Mouse (Mus musculus) stomach, postnatal 0 days (tissue): ENCODE data around the gene Trdmt1. TPM values are rescaled to one million over a fixed set of nuclear protein-coding genes. Genes with fewer than 3 reads are reported as not detected.

Experiments used
- ATAC-seq: fragments of 200-750 bp; cut with Nextera tagmentation; 2 replicates; pipeline ENCODE4 v1.8.0; 2017; ENCODE audit not compliant: low FRiP score, low TSS enrichment
- DNase-seq: peaks from one replicate; pipeline ENCODE4 v3.0.0-alpha.2; 2016; ENCODE audit warnings: low spot score
- H3K27ac ChIP-seq: fragments of 300-500 bp; sonication (generic); replicated peaks from 2 replicates; pipeline ENCODE4 v1.5.1; 2014; ENCODE audit warnings: mild to moderate bottlenecking, control low read depth
- H3K27me3 ChIP-seq: fragments of 300-500 bp; sonication (generic); 2 replicates; pipeline ENCODE4 v1.6.1; 2014; ENCODE audit warnings: low read length; ENCODE audit not compliant: control insufficient read depth, insufficient read depth
- H3K36me3 ChIP-seq: fragments of 300-500 bp; sonication (generic); 2 replicates; pipeline ENCODE4 v1.6.1; 2014; ENCODE audit warnings: low read length, mixed read lengths; ENCODE audit not compliant: control insufficient read depth, insufficient read depth
- H3K4me1 ChIP-seq: fragments of 300-500 bp; sonication (generic); replicated peaks from 2 replicates; pipeline ENCODE4 v1.6.1; 2014; ENCODE audit warnings: antibody characterized with exemption; ENCODE audit not compliant: control insufficient read depth, insufficient read depth
- H3K4me2 ChIP-seq: fragments of 300-500 bp; sonication (generic); replicated peaks from 2 replicates; pipeline ENCODE4 v1.6.1; 2014; ENCODE audit warnings: low read depth, mild to moderate bottlenecking, control low read depth, moderate library complexity
- H3K4me3 ChIP-seq: fragments of 300-500 bp; sonication (generic); 2 replicates; pipeline ENCODE4 v1.5.1; 2014; ENCODE audit warnings: low read depth, low read length, control low read depth
- H3K9ac ChIP-seq: fragments of 300-500 bp; sonication (generic); 2 replicates; pipeline ENCODE4 v1.6.1; 2014; ENCODE audit warnings: mild to moderate bottlenecking, low read length, control low read depth, mixed read lengths
- H3K9me3 ChIP-seq: fragments of 300-500 bp; sonication (generic); 2 replicates; pipeline ENCODE4 v1.6.1; 2016; ENCODE audit warnings: low read length; ENCODE audit not compliant: control insufficient read depth
- CTCF ChIP-seq: IDR thresholded peaks from 2 replicates; pipeline ENCODE4 v1.5.1; 2016; ENCODE audit warnings: antibody characterized with exemption, low read depth, mild to moderate bottlenecking, moderate library complexity
- EP300 ChIP-seq: optimal IDR thresholded peaks from 2 replicates; pipeline ENCODE3; 2016; ENCODE audit warnings: antibody characterized with exemption
- WGBS: fragments of 180-500 bp; shearing (Covaris S2); extraction: QIAGEN DNeasy Blood & Tissue Kit; methylation state at CpG from one replicate; pipeline ENCODE4 v1.1.7; 2014; 5-methylcytosine and 5-hydroxymethylcytosine counted together
- polyA plus RNA-seq: library from polyadenylated mRNA; unstranded; fragments of >200 nt; fragmentation: Nextera tagmentation; extraction: Ambion mirVana; gene quantifications from 2 replicates; pipeline ENCODE4 v1.2.1, GENCODE M21; 2015

Trdmt1 gene
- polyA plus RNA-seq, 1 experiment from 2014 or later: 6.9 TPM

GRCm38 (mm10) chr2:13574066-13574800 is 29.8 kb upstream of the Trdmt1 start:
- Histone ChIP-seq H3K9me3 (no peaks in the 10 kb centered on the region), H3K9ac (peak overlapping the region; percentile 80), H3K4me1 (peaks cover 3% of the 10 kb centered on the region; the same call in 1 of the 2 replicates), H3K4me3 (peak overlapping the region; percentile 67), H3K4me2 (peak overlapping the region; percentile 60), H3K36me3 (no peaks in the 10 kb centered on the region), H3K27me3 (no peaks in the 10 kb centered on the region), H3K27ac (peak overlapping the region; percentile 93)
- DNase-seq (peak; percentile 66), ATAC-seq (peak; percentile 87)
- TF ChIP-seq CTCF (no peak), EP300 (no peak)
- WGBS: under 1% methylated on average over 46 of the region's 46 CpGs

GRCm38 (mm10) chr2:13573408-13574065 is 29.1 kb upstream of the Trdmt1 start, which contains the start of gene Vim:
TSS of gene Vim (plus strand) at chr2:13573927.
- peak within 1 kb of the TSS; percentile 80 for H3K9ac ChIP-seq
- under 1% methylated on average over 26 of the region's 26 CpGs for WGBS
- no peaks in the 10 kb centered on the region for H3K9me3 ChIP-seq

DNA sequence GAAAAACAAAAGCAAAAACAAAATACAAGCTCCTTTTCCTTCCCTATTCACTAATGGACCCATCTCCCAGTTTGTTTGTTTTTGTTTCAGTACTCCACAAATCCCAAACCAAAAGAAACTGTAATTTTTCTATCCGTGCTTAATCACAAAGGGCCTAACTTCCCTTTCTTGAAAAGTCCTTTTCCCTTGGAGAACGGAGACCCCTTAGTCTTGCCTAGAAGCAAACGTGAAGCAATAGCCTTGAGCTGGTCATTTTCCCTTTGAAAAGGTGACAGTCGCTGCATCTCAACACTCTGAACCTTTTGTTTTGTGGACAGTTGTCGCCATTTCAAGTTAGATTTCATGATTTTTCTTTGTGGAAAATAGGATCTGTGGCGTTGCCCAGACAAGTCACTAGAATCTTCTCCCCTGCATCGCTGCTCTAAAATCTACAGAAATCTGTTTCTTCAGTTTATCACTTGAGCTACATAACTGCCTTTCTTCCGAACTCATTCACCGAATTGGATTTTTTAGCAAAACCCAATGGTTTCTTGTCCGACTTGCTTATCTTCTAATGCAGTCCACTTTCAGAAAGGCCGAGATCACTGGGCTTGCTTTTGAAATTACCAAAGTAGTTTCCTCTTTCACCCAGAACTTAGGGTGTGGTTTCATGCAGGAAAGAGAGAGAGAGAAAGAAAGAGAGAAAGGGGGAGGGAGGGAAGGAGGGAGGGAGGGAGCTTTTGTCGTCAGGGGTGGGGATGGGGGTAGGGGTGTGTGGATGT is 28.4 kb upstream of the Trdmt1 start:
- H3K27me3 ChIP-seq: no peaks in the 10 kb centered on the region
- ATAC-seq (peak; percentile 7; the same call in 1 of the 2 replicates), DNase-seq (no peak)
- peak overlapping the region; percentile 67 for H3K4me3 ChIP-seq
- no peaks in the 10 kb centered on the region for H3K9me3 ChIP-seq
- peak overlapping the region; percentile 93 for H3K27ac ChIP-seq
- TF ChIP-seq CTCF (no peak), EP300 (no peak)
- 0 out of 2 replicates have a peak overlapping the region, but pooled peaks have one; percentile 32 for H3K9ac ChIP-seq
- peaks cover 3% of the 10 kb centered on the region; the same call in 1 of the 2 replicates for H3K4me1 ChIP-seq
- 11% methylated on average over 12 of the region's 12 CpGs for WGBS
- H3K4me2 ChIP-seq: peak overlapping the region; percentile 60
- no peaks in the 10 kb centered on the region for H3K36me3 ChIP-seq

More at GRCm38 (mm10) chr2:13573408-13574065, 29.1 kb upstream of the Trdmt1 start, which contains the start of gene Vim:
- peak within 1 kb of the TSS; percentile 67 for H3K4me3 ChIP-seq
- peak; percentile 89 for ATAC-seq
- peak; percentile 84 for DNase-seq
- no peaks in the 10 kb centered on the region for H3K27me3 ChIP-seq
- no peak for TF ChIP-seq CTCF
- TF ChIP-seq EP300: peak; percentile 46
- no peaks in the 10 kb centered on the region for H3K36me3 ChIP-seq
- peaks cover 3% of the 10 kb centered on the region; the same call in 1 of the 2 replicates for H3K4me1 ChIP-seq
- H3K4me2 ChIP-seq: peak within 1 kb of the TSS; percentile 60
- peak within 1 kb of the TSS; percentile 93 for H3K27ac ChIP-seq

DNA sequence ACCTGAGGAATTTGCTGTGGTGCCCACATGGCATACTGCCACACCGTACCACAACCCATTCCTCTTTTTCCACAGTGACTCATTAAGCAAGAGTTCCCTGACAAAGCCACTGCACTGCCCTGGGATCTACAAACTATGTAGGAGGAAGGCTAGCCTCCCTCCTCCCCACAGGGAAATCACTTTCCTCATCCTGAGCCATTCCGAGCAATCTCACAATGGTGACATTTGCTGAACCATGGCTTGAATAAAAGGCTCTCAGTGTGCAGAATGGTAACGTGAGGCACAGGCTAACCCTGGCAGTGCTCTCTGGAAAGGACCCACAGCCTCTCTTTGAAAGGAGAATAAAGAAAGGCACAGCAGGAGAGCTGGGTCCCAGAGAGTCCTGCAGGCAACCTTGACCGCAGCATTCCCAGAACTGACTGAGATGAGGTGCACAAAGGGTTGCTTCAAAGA is 27.7 kb upstream of the Trdmt1 start:
- Histone ChIP-seq H3K9me3 (no peaks in the 10 kb centered on the region), H3K4me2 (peak overlapping the region; percentile 60), H3K9ac (no peak overlapping the region), H3K27me3 (no peaks in the 10 kb centered on the region), H3K4me1 (peaks cover 3% of the 10 kb centered on the region; the same call in 1 of the 2 replicates), H3K36me3 (no peaks in the 10 kb centered on the region), H3K27ac (peak overlapping the region; percentile 93), H3K4me3 (no peak overlapping the region)
- DNase-seq (no peak), ATAC-seq (no peak)
- no peak for TF ChIP-seq EP300
- WGBS: 37% methylated on average over 4 of the region's 4 CpGs

GRCm38 (mm10) chr2:13570122-13570521 is 25.7 kb upstream of the Trdmt1 start:
- no peak for TF ChIP-seq CTCF
- no peak for TF ChIP-seq EP300

More at GRCm38 (mm10) chr2:13570122-13570521, 25.7 kb upstream of the Trdmt1 start:
- peaks cover 3% of the 10 kb centered on the region; the same call in 1 of the 2 replicates for H3K4me1 ChIP-seq
- no peak overlapping the region for H3K27ac ChIP-seq
- no peaks in the 10 kb centered on the region for H3K27me3 ChIP-seq
- no peak overlapping the region for H3K4me2 ChIP-seq
- H3K9me3 ChIP-seq: no peaks in the 10 kb centered on the region
- H3K9ac ChIP-seq: no peak overlapping the region
- H3K4me3 ChIP-seq: no peak overlapping the region
- 71% methylated on average over 2 of the region's 2 CpGs for WGBS
- ATAC-seq (no peak), DNase-seq (no peak)
- no peaks in the 10 kb centered on the region for H3K36me3 ChIP-seq
